Mouse (Mus musculus) heart, adult 2 months (tissue): ENCODE measurements around the gene Cst3. TPM values are rescaled to one million over a fixed set of nuclear protein-coding genes. Genes with fewer than 3 reads are reported as not detected.

Experiments used
- DNase-seq, 2 experiments: peaks; one replicate each; pipeline ENCODE4 v3.0.0; 2021
- H3K27ac ChIP-seq: fragments of 200-600 bp; 2 replicates; pipeline ENCODE4 v1.8.1; 2022
- H3K27me3 ChIP-seq: fragments of 200-500 bp; 2 replicates; pipeline ENCODE4 v1.6.1; 2012; ENCODE audit warnings: mild to moderate bottlenecking, low read length, inconsistent platforms, mixed read lengths; ENCODE audit not compliant: control insufficient read depth, insufficient read depth
- H3K36me3 ChIP-seq: fragments of 200-500 bp; 2 replicates; pipeline ENCODE4 v1.6.1; 2012; ENCODE audit warnings: low read length, inconsistent platforms; ENCODE audit not compliant: control insufficient read depth, insufficient read depth
- H3K4me1 ChIP-seq: fragments of 200-500 bp; 2 replicates; pipeline ENCODE4 v1.6.1; 2011; ENCODE audit warnings: low read length; ENCODE audit not compliant: control insufficient read depth, insufficient read depth
- H3K4me3 ChIP-seq: fragments of 200-600 bp; 2 replicates; pipeline ENCODE4 v1.8.1; 2022
- H3K79me2 ChIP-seq: fragments of 200-500 bp; replicated peaks from 2 replicates; pipeline ENCODE4 v1.6.1; 2012; ENCODE audit warnings: mild to moderate bottlenecking, inconsistent platforms, low read length, moderate library complexity, mixed read lengths; ENCODE audit not compliant: control insufficient read depth, insufficient read depth
- H3K9ac ChIP-seq: fragments of 200-500 bp; 2 replicates; pipeline ENCODE4 v1.6.1; 2012; ENCODE audit warnings: low read depth, mild to moderate bottlenecking, control low read depth, inconsistent platforms, low read length, mixed read lengths
- CTCF ChIP-seq: fragments of 200-600 bp; IDR thresholded peaks from 2 replicates; pipeline ENCODE4 v1.8.1; 2022; ENCODE audit warnings: antibody characterized with exemption, mild to moderate bottlenecking, moderate library complexity
- EP300 ChIP-seq: fragments of 200-500 bp; IDR thresholded peaks from 2 replicates; pipeline ENCODE4 v1.6.1; 2011; ENCODE audit warnings: low read depth, low read length, control low read depth; ENCODE audit not compliant: insufficient read depth
- POLR2A ChIP-seq: fragments of 200-500 bp; IDR thresholded peaks from 2 replicates; pipeline ENCODE4 v1.6.1; 2011; ENCODE audit warnings: mild to moderate bottlenecking, low read depth, low read length, control low read depth; ENCODE audit not compliant: insufficient read depth
- WGBS: fragments of 180-500 bp; shearing (Covaris S2); methylation state at CpG from one replicate; pipeline ENCODE4 v1.1.7; 2018; 5-methylcytosine and 5-hydroxymethylcytosine counted together
- intact Hi-C: fragments of 180-260 bp; cut with DNase I; formaldehyde crosslinking; loops from one replicate; pipeline ENCODE4 v1.15.1; 2025
- polyA plus RNA-seq: library from polyadenylated mRNA; depleted of rRNA; stranded (reverse); fragments of >200 nt; gene quantifications from 2 replicates; pipeline ENCODE4 v1.2.3, GENCODE M21; 2012
- total RNA-seq, 2 experiments: library from RNA; stranded (reverse); gene quantifications; 2 replicates each; pipeline ENCODE4 v1.2.3; 2021

Cst3 gene
- total and polyA plus RNA-seq, 3 experiments, result 956 to 1,635 (median 1,050) TPM

GRCm38 (mm10) chr2:148889331-148890010, 14.0 kb upstream of the Cst3 start:
- DNase-seq, result no peak
- Histone ChIP-seq H3K27me3 (no peaks in the 10 kb centered on the region), H3K79me2 (no peaks in the 10 kb centered on the region), H3K27ac (peak overlapping the region; percentile 88), H3K4me1 (peaks cover 2% of the 10 kb centered on the region), H3K36me3 (peaks cover 8% of the 10 kb centered on the region), H3K9ac (no peak overlapping the region), H3K4me3 (no peak overlapping the region)
- WGBS, result 69% methylated on average over 3 of the region's 3 CpGs
- TF ChIP-seq EP300 (no peak), CTCF (no peak), POLR2A (no peak)
- intact Hi-C loops, result no loop called here

GRCm38 (mm10) chr2:148888872-148889271, 13.4 kb upstream of the Cst3 start:
- no peak overlapping the region for H3K4me3 ChIP-seq
- 71% methylated on average over 3 of the region's 3 CpGs for WGBS
- no peak overlapping the region for H3K9ac ChIP-seq
- H3K27ac ChIP-seq, result peak overlapping the region; percentile 50; the same call in 1 of the 2 replicates
- peaks cover 2% of the 10 kb centered on the region for H3K4me1 ChIP-seq
- no peak for DNase-seq
- H3K27me3 ChIP-seq, result no peaks in the 10 kb centered on the region
- no peaks in the 10 kb centered on the region for H3K79me2 ChIP-seq
- intact Hi-C loops, result no loop called here
- TF ChIP-seq EP300 (no peak), CTCF (no peak), POLR2A (no peak)
- peaks cover 8% of the 10 kb centered on the region for H3K36me3 ChIP-seq

- Histone ChIP-seq H3K27me3 (no peaks in the 10 kb centered on the region), H3K36me3 (peaks cover 17% of the 10 kb centered on the region), H3K27ac (no peak overlapping the region; the same call in 1 of the 2 replicates), H3K4me1 (peaks cover 5% of the 10 kb centered on the region), H3K4me3 (no peak overlapping the region), H3K79me2 (no peaks in the 10 kb centered on the region), H3K9ac (no peak overlapping the region)
- intact Hi-C loops, result no loop called here
- peak in 1 of 2 experiments; percentile 27 for DNase-seq
- TF ChIP-seq POLR2A, result no peak
- TF ChIP-seq EP300, result no peak
- TF ChIP-seq CTCF, result no peak
Observed at GRCm38 (mm10) chr2:148884738-148885137, 9.2 kb upstream of the Cst3 start.

- Histone ChIP-seq H3K36me3 (peaks cover 35% of the 10 kb centered on the region), H3K27ac (peak overlapping the region; percentile 94), H3K9ac (peak overlapping the region; percentile 18), H3K4me3 (peak overlapping the region; percentile 6; the same call in 1 of the 2 replicates), H3K4me1 (peaks cover 29% of the 10 kb centered on the region), H3K27me3 (no peaks in the 10 kb centered on the region), H3K79me2 (peaks cover 4% of the 10 kb centered on the region)
- peak; percentile 60 for TF ChIP-seq POLR2A
- peak; percentile 30 for TF ChIP-seq CTCF
- peak; percentile 94 for TF ChIP-seq EP300
- intact Hi-C loops, result loop anchor here (5.0 to 10.0 kb wide), 2 partner anchors 197 to 474 kb away; partner anchors contain the start of genes Gzf1 and Thbd
- 11% methylated on average over 1 of the region's 1 CpGs for WGBS
- DNase-seq, result peak; percentile 64 to 76
Observed at GRCm38 (mm10) chr2:148879199-148879598, 3.7 kb upstream of the Cst3 start.

- Histone ChIP-seq H3K36me3 (peaks cover 35% of the 10 kb centered on the region), H3K4me3 (no peak overlapping the region), H3K4me1 (peaks cover 29% of the 10 kb centered on the region), H3K27me3 (no peaks in the 10 kb centered on the region), H3K27ac (peak overlapping the region; percentile 94), H3K79me2 (peaks cover 6% of the 10 kb centered on the region), H3K9ac (peak overlapping the region; percentile 27; the same call in 1 of the 2 replicates)
- intact Hi-C loops, result loop anchor here (5.0 to 10.0 kb wide), 2 partner anchors 196 to 474 kb away; partner anchors contain the start of genes Gzf1 and Thbd
- WGBS, result 2% methylated on average over 2 of the region's 2 CpGs
- TF ChIP-seq EP300 (no peak), CTCF (no peak), POLR2A (no peak)
- peak in 1 of 2 experiments; percentile 36 for DNase-seq
Observed at GRCm38 (mm10) chr2:148878641-148879130, 3.2 kb upstream of the Cst3 start.
